Mouse (Mus musculus): ENCODE results near the gene Mgea5.

GRCm38 (mm10) chr19:45794718-45795117, 11.1 kb upstream of the Mgea5 start:
- TF ChIP-seq EP300 (IDR thresholded peaks at IDR 0.05; ENCODE audit: low read depth) (no peak), CTCF (IDR thresholded peaks at IDR 0.05; ENCODE audit: low read depth) (no peak)
